Mouse (Mus musculus): ENCODE measurements around the gene Naa40.

DNA sequence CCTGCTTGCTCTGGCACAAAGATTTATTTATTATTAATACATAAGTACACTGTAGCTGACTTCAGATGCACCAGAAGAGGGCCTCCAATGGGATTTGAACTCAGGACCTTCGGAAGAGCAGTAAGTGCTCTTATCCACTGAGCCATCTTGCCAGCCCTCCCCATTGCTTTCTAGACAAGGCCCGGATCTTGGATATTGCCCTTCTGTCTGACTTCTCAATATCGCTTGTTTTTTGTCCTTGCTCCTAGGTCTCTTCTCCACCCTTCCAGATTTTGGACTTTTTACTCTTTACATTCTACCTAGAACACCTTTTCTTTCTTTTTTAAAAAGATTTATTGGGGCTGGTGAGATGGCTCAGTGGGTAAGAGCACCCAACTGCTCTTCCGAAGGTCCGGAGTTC lies 22.2 kb downstream of the Naa40 start:
- no peak for TF ChIP-seq GATA1 (IDR thresholded peaks at IDR 0.05; ENCODE audit: low read length)
- no peak for TF ChIP-seq TAL1 (IDR thresholded peaks at IDR 0.05; ENCODE audit: low read length)

Data from erythroblast, embryonic 14.5 days (primary cell).